Mouse (Mus musculus) adipose tissue, adult 10 weeks (tissue): ENCODE results near the gene Trim43a. TPM values are rescaled to one million over a fixed set of nuclear protein-coding genes. Genes with fewer than 3 reads are reported as not detected.

Source experiments
- polyA plus RNA-seq: library from polyadenylated mRNA; stranded (reverse); fragments of 350-450 nt; fragmentation: Illumina TruSeq; extraction: RNeasy Lipid Tissue Mini Kit (QIAGEN cat#74804); gene quantifications from one replicate; pipeline ENCODE4 v1.2.3, GENCODE M21; 2014; ENCODE audit warnings: low read depth, low replicate concordance

The Trim43a gene
- not detected for polyA plus RNA-seq

DNA sequence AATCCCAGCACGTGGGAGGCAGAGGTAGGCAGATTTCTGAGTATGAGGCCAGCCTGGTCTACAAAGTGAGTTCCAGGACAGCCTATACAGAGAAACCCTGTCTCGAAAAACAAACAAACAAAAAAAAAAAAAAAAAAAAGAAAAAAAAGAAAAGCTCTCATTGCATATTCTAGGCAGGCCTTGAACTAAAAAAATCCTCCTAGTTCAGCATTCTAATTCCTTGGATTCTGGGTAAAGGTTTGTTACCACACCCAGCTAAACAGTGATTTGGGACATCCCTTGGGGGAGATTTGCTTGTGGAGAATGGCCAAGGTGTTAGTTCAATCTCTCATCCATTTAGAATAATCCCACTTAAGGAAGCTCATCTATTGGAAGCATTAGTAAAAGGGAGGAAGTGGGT lies at the start of gene Trim43a:
Gene Trim43a (plus strand): TSS at position 301 of the 400 bp plus-strand sequence.

GRCm38 (mm10) chr9:88547851-88548613 lies 32.7 kb upstream of the Trim43a start, which contains the start of gene Zfp949:
Zfp949 (plus strand) TSS chr9:88548020.

Other genes starting within 250 kb of the Trim43a start
- 31.5 TPM for gene Snx14, start 141.9 kb upstream of the Trim43a start, polyA plus RNA-seq
- 0.86 TPM for gene Gm20537, start 124.3 kb upstream of the Trim43a start, polyA plus RNA-seq
- 67.4 TPM for gene Syncrip, start 98.3 kb upstream of the Trim43a start, polyA plus RNA-seq
- 12.0 TPM for gene Zfp949, start 32.9 kb upstream of the Trim43a start, polyA plus RNA-seq
- 35.5 TPM for gene Mthfsl, start 139.4 kb downstream of the Trim43a start, polyA plus RNA-seq
- gene Bcl2a1d, start 151.0 kb downstream of the Trim43a start, polyA plus RNA-seq, result 13.7 TPM